Mouse (Mus musculus): ENCODE results near the gene Tcf21.

The Tcf21 gene

GRCm38 (mm10) chr10:22815461-22816236 is 4.3 kb downstream of the Tcf21 start:
- no peak for DNase-seq

DNA sequence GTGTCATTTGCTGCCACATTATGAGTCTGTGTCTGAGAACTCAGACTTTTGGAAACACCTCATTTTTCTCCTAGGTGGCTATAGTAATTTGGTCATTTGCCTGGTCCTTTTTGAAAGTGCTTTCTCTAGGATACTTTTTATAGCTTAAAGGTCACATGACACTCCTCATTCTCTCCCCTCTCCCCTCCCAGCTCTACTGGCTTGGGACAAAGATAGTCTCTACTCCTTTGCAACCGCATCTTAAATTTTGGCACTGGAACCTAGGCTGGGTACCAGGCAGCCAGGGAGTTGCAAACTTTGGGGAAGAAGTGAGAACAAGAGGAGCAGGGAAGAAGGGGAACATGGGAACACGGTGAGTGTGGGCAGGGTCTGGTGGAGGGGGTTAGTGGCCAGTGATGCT is 5.2 kb downstream of the Tcf21 start:
- no peak for DNase-seq

GRCm38 (mm10) chr10:22814294-22814693 is 5.7 kb downstream of the Tcf21 start:
- DNase-seq = no peak

DNA sequence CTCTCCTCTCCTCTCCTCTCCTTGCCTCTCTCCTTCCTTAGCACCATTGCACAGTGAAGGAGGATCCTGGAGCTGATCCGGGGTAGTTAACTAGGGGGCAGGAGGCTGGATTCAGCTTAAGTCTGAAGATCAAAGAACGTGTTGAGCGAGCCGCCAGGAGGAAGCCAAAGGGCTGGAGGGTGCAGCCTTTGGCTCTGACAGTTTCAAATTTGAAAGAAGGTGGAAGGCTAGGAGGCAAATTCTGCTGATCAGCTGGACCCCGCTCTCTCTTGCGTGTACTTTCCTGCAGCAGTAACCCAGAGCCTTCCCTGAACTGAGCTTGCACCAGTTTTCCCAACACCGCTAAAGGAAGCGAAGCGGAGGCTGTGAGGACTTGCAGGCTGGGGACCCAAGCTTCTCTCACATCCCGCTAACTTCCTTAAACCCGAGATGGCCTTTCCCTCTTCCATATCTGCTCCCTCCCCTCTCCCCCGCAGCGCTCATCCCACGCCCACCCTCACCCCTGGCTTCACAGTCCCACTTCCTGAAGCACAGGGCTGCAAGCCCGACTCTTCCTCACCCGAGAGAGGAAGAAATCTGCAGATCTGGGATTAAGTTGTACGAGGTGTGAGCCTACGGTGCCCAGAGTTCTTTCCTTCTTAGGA is 6.5 kb downstream of the Tcf21 start:
- DNase-seq = no peak

DNA sequence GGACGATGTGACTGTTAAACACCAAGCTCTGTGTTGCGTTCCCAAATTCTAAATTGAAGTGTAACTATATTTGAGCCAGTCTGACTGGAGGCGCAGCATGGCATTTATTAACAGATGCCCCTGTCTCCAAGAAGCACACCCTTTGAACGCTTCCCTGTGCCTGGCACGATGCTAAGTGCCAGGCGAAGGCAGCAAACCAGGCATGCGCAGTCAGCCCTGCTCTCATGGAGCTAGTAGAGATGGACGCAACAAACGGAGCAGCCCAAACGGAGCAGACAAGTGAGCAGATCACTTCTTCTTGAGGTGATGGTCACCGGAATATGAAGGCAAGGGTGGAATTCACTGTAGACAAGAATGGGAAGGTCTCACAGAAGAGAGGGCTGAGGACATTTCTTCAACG is 8.1 kb downstream of the Tcf21 start:
- peak; percentile 31 to 36 for DNase-seq

DNA sequence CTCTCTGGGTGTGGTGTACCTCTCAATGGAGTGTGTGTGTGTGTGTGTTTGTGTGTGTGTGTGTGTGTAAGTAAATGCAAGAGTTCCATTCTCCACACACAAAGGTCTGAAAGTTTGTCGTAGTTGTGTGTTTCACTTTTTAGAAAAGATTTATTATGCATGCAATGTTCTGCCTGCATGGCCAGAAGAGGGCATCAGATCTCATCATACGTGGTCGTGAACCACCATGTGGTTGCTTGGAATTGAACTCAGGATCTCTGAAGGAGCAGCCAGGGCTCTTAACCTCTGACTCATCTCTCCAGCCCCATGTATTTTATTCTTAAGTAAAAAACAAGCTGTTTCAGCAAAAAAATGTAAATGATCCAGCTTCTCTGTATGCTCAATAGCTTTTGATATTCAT is 37.3 kb downstream of the Tcf21 start:
- DNase-seq = no peak

DNA sequence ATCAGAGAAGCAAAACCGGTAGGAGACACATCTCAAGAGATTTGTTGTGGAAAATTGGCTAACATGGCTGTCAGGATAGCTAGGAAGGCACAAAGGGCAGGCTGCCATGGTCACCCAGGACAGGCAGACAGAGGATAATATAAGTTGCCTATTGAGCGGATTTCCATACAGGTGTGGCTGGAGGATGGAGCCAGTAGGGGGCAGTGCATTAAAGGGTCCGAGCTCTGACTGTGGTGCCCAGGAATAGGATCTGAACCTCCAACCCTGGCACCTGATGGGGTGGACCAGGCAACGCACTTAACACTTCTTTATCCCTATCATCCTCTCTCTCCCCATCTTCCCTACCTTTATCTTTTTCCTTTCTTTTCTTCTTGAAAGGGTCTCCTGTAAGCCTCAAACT is 38.5 kb downstream of the Tcf21 start:
- peak in 1 of 2 experiments; percentile 14 for DNase-seq

DNA sequence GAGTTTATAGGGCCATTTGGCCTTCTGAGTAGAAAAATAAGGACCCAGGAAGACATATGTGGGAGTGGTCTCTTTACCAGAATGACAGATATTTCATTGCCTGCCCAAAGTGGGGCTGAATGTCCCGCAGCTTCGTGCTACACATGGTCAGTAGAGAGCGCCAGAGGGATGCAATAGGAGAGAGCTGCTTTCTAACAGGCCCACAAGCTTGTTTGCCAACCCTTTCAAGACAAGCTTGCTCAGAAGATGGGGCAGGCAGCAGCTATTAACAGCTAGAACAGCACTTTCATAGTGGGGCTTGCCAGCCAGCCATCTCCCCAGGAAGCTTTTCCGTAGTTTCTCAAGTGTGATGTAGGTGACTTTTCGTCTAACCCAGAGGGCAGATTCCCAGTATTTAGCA is 42.0 kb downstream of the Tcf21 start:
- DNase-seq = peak; percentile 44 to 59

GRCm38 (mm10) chr10:22776007-22776698 is 43.8 kb downstream of the Tcf21 start:
- DNase-seq = peak; percentile 85 to 86

GRCm38 (mm10) chr10:22775456-22775855 is 44.5 kb downstream of the Tcf21 start:
- DNase-seq = no peak

GRCm38 (mm10) chr10:22774626-22775025 is 45.3 kb downstream of the Tcf21 start:
- no peak for DNase-seq

Measured in cerebellum, postnatal 14 days (tissue).